Mouse (Mus musculus) embryonic facial prominence, embryonic 10.5 days (tissue): ENCODE results near the gene Nlgn2. TPM values are rescaled to one million over a fixed set of nuclear protein-coding genes. Genes with fewer than 3 reads are reported as not detected.
"Not testable (repeated sequence)": the region's sequence is repeated elsewhere in the genome, so short reads cannot be mapped to it uniquely, and the experiment has no call there.

Source experiments
- DNase-seq: peaks from one replicate; pipeline ENCODE4 v3.0.0-alpha.2; 2017; ENCODE audit warnings: low spot score
- H3K27ac ChIP-seq: fragments of 300-500 bp; sonication (generic); replicated peaks from 2 replicates; pipeline ENCODE4 v1.5.1; 2016; ENCODE audit warnings: mild to moderate bottlenecking
- H3K27me3 ChIP-seq: fragments of 300-500 bp; sonication (generic); replicated peaks from 2 replicates; pipeline ENCODE4 v1.6.1; 2016; ENCODE audit warnings: low read depth, mild to moderate bottlenecking; ENCODE audit not compliant: poor library complexity, severe bottlenecking
- H3K36me3 ChIP-seq: fragments of 300-500 bp; sonication (generic); replicated peaks from 2 replicates; pipeline ENCODE4 v1.6.1; 2016; ENCODE audit warnings: mild to moderate bottlenecking, moderate library complexity
- H3K4me1 ChIP-seq: fragments of 300-500 bp; sonication (generic); 2 replicates; pipeline ENCODE4 v1.6.1; 2016
- H3K4me3 ChIP-seq: fragments of 300-500 bp; sonication (generic); 2 replicates; pipeline ENCODE4 v1.5.1; 2016; ENCODE audit warnings: mild to moderate bottlenecking, moderate library complexity
- H3K9me3 ChIP-seq: fragments of 300-500 bp; sonication (generic); 2 replicates; pipeline ENCODE4 v1.6.1; 2016; ENCODE audit warnings: mild to moderate bottlenecking
- WGBS: fragments of 180-500 bp; shearing (Covaris S2); methylation state at CpG from one replicate; pipeline ENCODE4 v1.1.7; 2016; 5-methylcytosine and 5-hydroxymethylcytosine counted together
- polyA plus RNA-seq: library from polyadenylated mRNA; unstranded; fragments of >200 nt; fragmentation: Nextera tagmentation; extraction: Ambion mirVana; gene quantifications from 2 replicates; pipeline ENCODE4 v1.2.1, GENCODE M21; 2016

The Nlgn2 gene
- polyA plus RNA-seq, 1 experiment from 2014 or later = 5.4 TPM

- 82% methylated on average over 3 of the region's 3 CpGs for WGBS
Observed at GRCm38 (mm10) chr11:69878399-69878798, 40.8 kb upstream of the Nlgn2 start.

GRCm38 (mm10) chr11:69877878-69878277 is 40.3 kb upstream of the Nlgn2 start, which contains the start of gene Tmem95:
Gene Tmem95 (minus strand): TSS chr11:69878018.
- Histone ChIP-seq H3K27ac (peak within 1 kb of the TSS; percentile 74), H3K4me1 (peaks cover 64% of the 10 kb centered on the region), H3K4me3 (peak within 1 kb of the TSS; percentile 62), H3K36me3 (no peaks in the 10 kb centered on the region), H3K27me3 (peaks cover 26% of the 10 kb centered on the region), H3K9me3 (no peaks in the 10 kb centered on the region)
- DNase-seq = no peak
- 92% methylated on average over 11 of the region's 11 CpGs for WGBS

More at GRCm38 (mm10) chr11:69878399-69878798, 40.8 kb upstream of the Nlgn2 start:
- Histone ChIP-seq H3K4me3 (peak overlapping the region; percentile 62; the same call in 1 of the 2 replicates), H3K9me3 (no peaks in the 10 kb centered on the region), H3K27me3 (peaks cover 26% of the 10 kb centered on the region), H3K27ac (peak overlapping the region; percentile 2; the same call in 1 of the 2 replicates), H3K4me1 (peaks cover 64% of the 10 kb centered on the region), H3K36me3 (no peaks in the 10 kb centered on the region)
- no peak for DNase-seq

- peak overlapping the region; percentile 45 for H3K4me3 ChIP-seq
Observed at GRCm38 (mm10) chr11:69876867-69877266, 39.3 kb upstream of the Nlgn2 start.

GRCm38 (mm10) chr11:69876186-69876585 is 38.6 kb upstream of the Nlgn2 start:
- WGBS = 62% methylated on average over 7 of the region's 7 CpGs
- Histone ChIP-seq H3K9me3 (no peaks in the 10 kb centered on the region), H3K4me3 (no peak overlapping the region), H3K27ac (no peak overlapping the region), H3K4me1 (peaks cover 53% of the 10 kb centered on the region), H3K27me3 (peaks cover 19% of the 10 kb centered on the region), H3K36me3 (no peaks in the 10 kb centered on the region)
- no peak for DNase-seq

More at GRCm38 (mm10) chr11:69876867-69877266, 39.3 kb upstream of the Nlgn2 start:
- H3K27ac ChIP-seq = peak overlapping the region; percentile 74
- H3K27me3 ChIP-seq = peaks cover 19% of the 10 kb centered on the region
- H3K36me3 ChIP-seq = no peaks in the 10 kb centered on the region
- no peaks in the 10 kb centered on the region for H3K9me3 ChIP-seq
- peak; percentile 88 for DNase-seq
- H3K4me1 ChIP-seq = peaks cover 60% of the 10 kb centered on the region
- 2% methylated on average over 12 of the region's 12 CpGs for WGBS

DNA sequence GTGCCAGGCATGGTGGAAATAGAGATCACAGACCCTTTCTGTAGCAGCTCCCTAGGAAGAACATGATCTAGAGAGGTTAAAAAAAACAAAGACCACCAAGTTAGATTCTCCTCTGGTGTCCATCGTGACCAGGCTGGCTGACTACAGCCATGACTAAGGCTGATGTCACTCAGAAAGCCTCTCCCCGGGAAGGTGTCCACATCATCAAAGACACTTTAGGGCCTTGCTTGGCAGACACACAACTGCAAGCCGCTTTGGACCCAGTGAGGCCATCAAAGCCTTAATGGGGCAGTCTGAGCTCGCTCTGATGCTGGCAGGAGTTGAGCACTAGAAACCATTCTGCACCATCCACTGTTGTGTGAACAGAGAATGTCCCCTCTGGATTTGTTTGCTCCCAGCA is 34.9 kb upstream of the Nlgn2 start:
- no peak for DNase-seq
- Histone ChIP-seq H3K4me3 (no peak overlapping the region), H3K9me3 (no peaks in the 10 kb centered on the region), H3K27me3 (0 out of 2 replicates have a peak, but pooled peaks cover 2% of the 10 kb centered on the region), H3K27ac (no peak overlapping the region), H3K4me1 (peaks cover 21% of the 10 kb centered on the region), H3K36me3 (no peaks in the 10 kb centered on the region)
- 86% methylated on average over 4 of the region's 4 CpGs for WGBS

DNA sequence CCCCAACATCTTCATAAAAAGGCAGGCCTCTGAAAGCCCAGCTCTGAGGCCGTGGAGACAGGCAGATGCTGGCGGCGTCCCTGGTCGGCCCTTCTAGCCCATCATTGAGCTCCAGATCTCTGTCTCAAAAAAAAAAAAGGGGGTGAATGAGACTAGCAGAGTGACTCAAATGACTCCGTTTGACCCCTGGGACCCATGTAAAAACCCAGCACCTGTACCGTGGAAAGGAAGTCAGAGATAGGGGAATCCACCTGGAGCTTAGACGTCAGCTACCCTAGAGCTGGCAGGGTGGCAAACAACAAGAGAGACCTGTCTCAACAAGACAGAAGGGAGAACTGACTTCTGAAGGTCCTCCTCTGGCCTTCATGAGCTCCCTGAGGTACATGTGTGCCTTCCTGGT is 34.2 kb upstream of the Nlgn2 start:
- 0 out of 2 replicates have a peak, but pooled peaks cover 2% of the 10 kb centered on the region for H3K27me3 ChIP-seq
- H3K27ac ChIP-seq = no peak overlapping the region
- H3K4me1 ChIP-seq = peaks cover 14% of the 10 kb centered on the region
- H3K36me3 ChIP-seq = no peaks in the 10 kb centered on the region
- DNase-seq = no peak
- H3K4me3 ChIP-seq = no peak overlapping the region
- H3K9me3 ChIP-seq = no peaks in the 10 kb centered on the region
- 91% methylated on average over 7 of the region's 7 CpGs for WGBS

- Histone ChIP-seq H3K27me3 (0 out of 2 replicates have a peak, but pooled peaks cover 2% of the 10 kb centered on the region), H3K4me1 (0 out of 2 replicates have a peak, but pooled peaks cover 3% of the 10 kb centered on the region), H3K36me3 (no peaks in the 10 kb centered on the region), H3K9me3 (no peaks in the 10 kb centered on the region), H3K4me3 (no peak overlapping the region), H3K27ac (no peak overlapping the region)
- 85% methylated on average over 2 of the region's 2 CpGs for WGBS
- DNase-seq = no peak
Observed at GRCm38 (mm10) chr11:69870289-69871069, 32.9 kb upstream of the Nlgn2 start.

- no peak overlapping the region for H3K4me3 ChIP-seq
Observed at GRCm38 (mm10) chr11:69867335-69867734, 29.8 kb upstream of the Nlgn2 start.

DNA sequence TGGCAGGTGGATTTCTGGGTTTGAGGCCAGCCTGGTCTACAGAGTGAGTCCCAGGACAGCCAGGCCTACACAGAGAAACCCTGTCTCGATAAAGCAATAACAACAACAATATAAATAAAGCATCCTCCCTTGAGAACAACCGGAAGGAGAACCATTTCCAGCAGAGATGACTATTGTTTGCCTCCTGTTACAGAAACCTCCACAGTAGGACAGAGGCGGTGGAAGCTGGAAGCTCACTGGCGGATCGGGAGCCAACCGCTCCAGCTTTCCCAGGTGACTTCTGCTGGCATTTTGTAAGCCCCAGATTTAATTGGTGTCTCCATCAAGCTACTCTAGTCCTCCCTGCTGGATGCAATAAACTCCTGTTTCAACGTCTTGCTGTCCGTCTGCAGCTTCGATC is 28.0 kb upstream of the Nlgn2 start:
- H3K27ac ChIP-seq = no peak overlapping the region
- no peak for DNase-seq
- H3K4me1 ChIP-seq = 0 out of 2 replicates have a peak, but pooled peaks cover 3% of the 10 kb centered on the region
- H3K27me3 ChIP-seq = no peaks in the 10 kb centered on the region
- no peak overlapping the region for H3K4me3 ChIP-seq
- no peaks in the 10 kb centered on the region for H3K9me3 ChIP-seq
- no peaks in the 10 kb centered on the region for H3K36me3 ChIP-seq
- 82% methylated on average over 9 of the region's 9 CpGs for WGBS

More at GRCm38 (mm10) chr11:69867335-69867734, 29.8 kb upstream of the Nlgn2 start:
- no peak for DNase-seq
- WGBS = 72% methylated on average over 9 of the region's 9 CpGs
- H3K27me3 ChIP-seq = 0 out of 2 replicates have a peak, but pooled peaks cover 2% of the 10 kb centered on the region
- H3K9me3 ChIP-seq = no peaks in the 10 kb centered on the region
- no peak overlapping the region for H3K27ac ChIP-seq
- H3K36me3 ChIP-seq = no peaks in the 10 kb centered on the region
- H3K4me1 ChIP-seq = 0 out of 2 replicates have a peak, but pooled peaks cover 3% of the 10 kb centered on the region

GRCm38 (mm10) chr11:69864138-69864860 is 26.7 kb upstream of the Nlgn2 start:
- peaks cover 6% of the 10 kb centered on the region for H3K27me3 ChIP-seq
- 62% methylated on average over 8 of the region's 8 CpGs for WGBS
- H3K4me3 ChIP-seq = no peak overlapping the region
- 0 out of 2 replicates have a peak, but pooled peaks cover 3% of the 10 kb centered on the region for H3K4me1 ChIP-seq
- DNase-seq = no peak
- H3K36me3 ChIP-seq = no peaks in the 10 kb centered on the region
- H3K27ac ChIP-seq = no peak overlapping the region
- H3K9me3 ChIP-seq = no peaks in the 10 kb centered on the region

- not testable (repeated sequence) for H3K4me1 ChIP-seq, H3K9me3 ChIP-seq, H3K4me3 ChIP-seq, H3K27ac ChIP-seq, H3K36me3 ChIP-seq, DNase-seq
- WGBS = 86% methylated on average over 3 of the region's 3 CpGs
- H3K27me3 ChIP-seq = peaks cover 12% of the 10 kb centered on the region
Observed at GRCm38 (mm10) chr11:69863729-69864128, 26.1 kb upstream of the Nlgn2 start.

GRCm38 (mm10) chr11:69858113-69858998 is 20.8 kb upstream of the Nlgn2 start, which contains the start of gene Tnk1:
Gene Tnk1 (minus strand): TSS chr11:69858730.
- Histone ChIP-seq H3K4me1 (peaks cover 17% of the 10 kb centered on the region), H3K27me3 (peaks cover 41% of the 10 kb centered on the region), H3K9me3 (no peaks in the 10 kb centered on the region), H3K27ac (peak within 1 kb of the TSS; percentile 20; the same call in 1 of the 2 replicates), H3K4me3 (peak within 1 kb of the TSS; percentile 41), H3K36me3 (no peaks in the 10 kb centered on the region)
- peak; percentile 34 for DNase-seq
- WGBS = 18% methylated on average over 30 of the region's 30 CpGs
